Mouse (Mus musculus): ENCODE results near the gene Hectd2. TPM values are rescaled to one million over a fixed set of nuclear protein-coding genes. Genes with fewer than 3 reads are reported as not detected.

The Hectd2 gene
- polyA plus RNA-seq, 1 experiment from 2014 or later, result 6.8 TPM

- Histone ChIP-seq H3K4me2 (ENCODE audit: low read length) (no peak overlapping the region), H3K27me3 (ENCODE audit: control insufficient read depth, insufficient read depth, low read length) (no peaks in the 10 kb centered on the region), H3K9me3 (ENCODE audit: control insufficient read depth, low read length) (no peaks in the 10 kb centered on the region), H3K9ac (ENCODE audit: low read length) (no peak overlapping the region), H3K27ac (replicated peaks in 1 of 2; ENCODE audit: control insufficient read depth in 1 of 2, insufficient read depth in 1 of 2, low read depth in 2 of 2, low read length in 2 of 2) (no peak overlapping the region), H3K36me3 (ENCODE audit: control insufficient read depth, insufficient read depth, low read length) (no peaks in the 10 kb centered on the region; the same call in 1 of the 2 replicates), H3K4me1 (ENCODE audit: control insufficient read depth in 2 of 2, insufficient read depth in 2 of 2, low read length in 2 of 2) (no peaks in the 10 kb centered on the region), H3K4me3 (ENCODE audit: control insufficient read depth in 1 of 2, insufficient read depth in 1 of 2, low read depth in 1 of 2, low read length in 2 of 2) (no peak overlapping the region)
- ATAC-seq (ENCODE audit: insufficient number of reproducible peaks, insufficient read depth, low FRiP score, low read depth), result no peak
- 89% methylated on average over 9 of the region's 9 CpGs for WGBS
Measured at GRCm38 (mm10) chr19:36629394-36629910, 75.0 kb downstream of the Hectd2 start.

- Histone ChIP-seq H3K36me3 (ENCODE audit: control insufficient read depth, insufficient read depth, low read length) (no peaks in the 10 kb centered on the region; the same call in 1 of the 2 replicates), H3K27me3 (ENCODE audit: control insufficient read depth, insufficient read depth, low read length) (no peaks in the 10 kb centered on the region), H3K9ac (ENCODE audit: low read length) (no peak overlapping the region), H3K4me2 (ENCODE audit: low read length) (no peak overlapping the region), H3K4me1 (ENCODE audit: control insufficient read depth in 2 of 2, insufficient read depth in 2 of 2, low read length in 2 of 2) (no peaks in the 10 kb centered on the region), H3K9me3 (ENCODE audit: control insufficient read depth, low read length) (no peaks in the 10 kb centered on the region), H3K27ac (replicated peaks in 1 of 2; ENCODE audit: control insufficient read depth in 1 of 2, insufficient read depth in 1 of 2, low read depth in 2 of 2, low read length in 2 of 2) (no peak overlapping the region), H3K4me3 (ENCODE audit: control insufficient read depth in 1 of 2, insufficient read depth in 1 of 2, low read depth in 1 of 2, low read length in 2 of 2) (no peak overlapping the region)
- WGBS, result 87% methylated on average over 5 of the region's 5 CpGs
- ATAC-seq (ENCODE audit: insufficient number of reproducible peaks, insufficient read depth, low FRiP score, low read depth), result no peak
Measured at GRCm38 (mm10) chr19:36630361-36630760, 75.9 kb downstream of the Hectd2 start.

DNA sequence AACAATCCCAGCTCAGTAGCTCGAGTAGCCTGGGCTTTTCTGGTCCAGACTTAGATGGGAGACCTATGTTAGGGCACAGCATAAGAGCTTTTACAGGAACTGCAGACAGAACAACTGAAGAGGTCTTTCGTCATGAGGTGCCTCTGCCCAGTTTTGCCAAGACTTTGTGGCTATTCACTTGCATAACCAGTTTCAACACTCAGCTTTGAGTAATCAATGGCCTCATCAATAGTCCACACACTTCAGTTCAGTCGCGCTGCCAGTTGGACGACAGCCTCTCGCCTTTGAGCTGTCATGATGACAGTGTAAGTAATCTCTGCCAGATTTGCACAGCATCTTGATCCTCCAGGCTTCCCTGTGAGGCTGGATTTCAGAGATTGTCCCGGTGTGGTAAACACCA lies 80.3 kb downstream of the Hectd2 start:
- no peak overlapping the region for H3K4me2 ChIP-seq (ENCODE audit: low read length)
- H3K4me3 ChIP-seq (ENCODE audit: control insufficient read depth in 1 of 2, insufficient read depth in 1 of 2, low read depth in 1 of 2, low read length in 2 of 2), result no peak overlapping the region
- peaks cover 0 to 7% of the 10 kb centered on the region in 2 experiments; a peak in 2 of 4 replicates for H3K4me1 ChIP-seq (ENCODE audit: control insufficient read depth in 2 of 2, insufficient read depth in 2 of 2, low read length in 2 of 2)
- no peak overlapping the region for H3K9ac ChIP-seq (ENCODE audit: low read length)
- no peak overlapping the region for H3K27ac ChIP-seq (replicated peaks in 1 of 2; ENCODE audit: control insufficient read depth in 1 of 2, insufficient read depth in 1 of 2, low read depth in 2 of 2, low read length in 2 of 2)
- 88% methylated on average over 7 of the region's 7 CpGs for WGBS
- ATAC-seq (ENCODE audit: insufficient number of reproducible peaks, insufficient read depth, low FRiP score, low read depth), result no peak
- H3K9me3 ChIP-seq (ENCODE audit: control insufficient read depth, low read length), result no peaks in the 10 kb centered on the region
- no peaks in the 10 kb centered on the region; the same call in 1 of the 2 replicates for H3K36me3 ChIP-seq (ENCODE audit: control insufficient read depth, insufficient read depth, low read length)
- H3K27me3 ChIP-seq (ENCODE audit: control insufficient read depth, insufficient read depth, low read length), result no peaks in the 10 kb centered on the region

DNA sequence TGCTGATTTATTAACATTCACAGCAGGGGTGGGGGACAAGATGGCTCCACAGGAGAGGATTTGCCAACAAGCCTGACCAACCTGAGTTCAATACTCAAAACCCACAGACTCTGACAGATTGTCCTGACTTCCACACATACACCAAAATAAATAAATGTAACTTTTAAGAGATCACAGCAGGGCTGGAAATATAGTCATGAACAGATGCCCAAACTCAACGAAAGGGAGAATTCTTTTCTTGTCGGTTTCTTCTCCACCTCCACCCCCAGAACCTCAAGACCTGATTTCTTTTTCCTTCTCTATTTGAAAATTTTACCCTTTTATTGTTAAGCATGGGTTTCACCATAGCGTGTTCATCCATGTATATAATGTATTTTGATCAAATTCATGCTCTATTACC lies 82.8 kb downstream of the Hectd2 start:
- no peak for ATAC-seq (ENCODE audit: insufficient number of reproducible peaks, insufficient read depth, low FRiP score, low read depth)

GRCm38 (mm10) chr19:36637948-36638587 lies 83.6 kb downstream of the Hectd2 start:
- Histone ChIP-seq H3K9me3 (ENCODE audit: control insufficient read depth, low read length) (peaks cover 8% of the 10 kb centered on the region), H3K4me1 (ENCODE audit: control insufficient read depth in 2 of 2, insufficient read depth in 2 of 2, low read length in 2 of 2) (peaks cover 0 to 15% of the 10 kb centered on the region in 2 experiments; a peak in 2 of 4 replicates), H3K4me3 (ENCODE audit: control insufficient read depth in 1 of 2, insufficient read depth in 1 of 2, low read depth in 1 of 2, low read length in 2 of 2) (no peak overlapping the region), H3K27me3 (ENCODE audit: control insufficient read depth, insufficient read depth, low read length) (no peaks in the 10 kb centered on the region), H3K36me3 (ENCODE audit: control insufficient read depth, insufficient read depth, low read length) (peaks cover 10% of the 10 kb centered on the region; the same call in 1 of the 2 replicates), H3K4me2 (ENCODE audit: low read length) (no peak overlapping the region), H3K27ac (replicated peaks in 1 of 2; ENCODE audit: control insufficient read depth in 1 of 2, insufficient read depth in 1 of 2, low read depth in 2 of 2, low read length in 2 of 2) (no peak overlapping the region), H3K9ac (ENCODE audit: low read length) (no peak overlapping the region)
- no peak for ATAC-seq (ENCODE audit: insufficient number of reproducible peaks, insufficient read depth, low FRiP score, low read depth)
- WGBS, result 78% methylated on average over 7 of the region's 7 CpGs

More for the DNA sequence above, 82.8 kb downstream of the Hectd2 start:
- Histone ChIP-seq H3K4me2 (ENCODE audit: low read length) (no peak overlapping the region), H3K4me3 (ENCODE audit: control insufficient read depth in 1 of 2, insufficient read depth in 1 of 2, low read depth in 1 of 2, low read length in 2 of 2) (no peak overlapping the region), H3K36me3 (ENCODE audit: control insufficient read depth, insufficient read depth, low read length) (0 out of 2 replicates have a peak, but pooled peaks cover 3% of the 10 kb centered on the region), H3K4me1 (ENCODE audit: control insufficient read depth in 2 of 2, insufficient read depth in 2 of 2, low read length in 2 of 2) (peaks cover 0 to 15% of the 10 kb centered on the region in 2 experiments; a peak in 2 of 4 replicates), H3K27me3 (ENCODE audit: control insufficient read depth, insufficient read depth, low read length) (no peaks in the 10 kb centered on the region), H3K9ac (ENCODE audit: low read length) (no peak overlapping the region), H3K9me3 (ENCODE audit: control insufficient read depth, low read length) (peaks cover 3% of the 10 kb centered on the region), H3K27ac (replicated peaks in 1 of 2; ENCODE audit: control insufficient read depth in 1 of 2, insufficient read depth in 1 of 2, low read depth in 2 of 2, low read length in 2 of 2) (no peak overlapping the region)
- 86% methylated on average over 3 of the region's 3 CpGs for WGBS

DNA sequence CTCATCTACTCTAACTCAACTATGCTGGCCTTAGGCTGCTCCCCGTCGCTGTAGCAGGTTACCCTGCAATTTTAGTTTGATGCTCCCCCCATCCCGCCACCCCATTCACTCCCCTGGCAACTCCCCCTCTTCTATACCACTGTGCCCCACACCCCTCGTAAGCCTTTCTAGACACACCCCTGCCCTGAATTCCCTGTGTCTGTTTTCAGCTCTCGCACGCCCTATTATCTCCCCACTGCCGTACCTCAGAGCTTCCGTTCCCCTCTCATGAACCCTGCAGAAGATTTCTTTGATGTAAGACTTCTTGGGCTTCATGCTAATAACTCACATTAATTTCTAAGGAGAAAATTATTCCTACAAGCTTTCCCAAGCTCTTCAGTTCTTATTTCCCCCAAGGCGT lies 84.6 kb downstream of the Hectd2 start:
- peaks cover 10% of the 10 kb centered on the region; the same call in 1 of the 2 replicates for H3K36me3 ChIP-seq (ENCODE audit: control insufficient read depth, insufficient read depth, low read length)
- WGBS, result 73% methylated on average over 9 of the region's 9 CpGs
- no peak overlapping the region for H3K4me3 ChIP-seq (ENCODE audit: control insufficient read depth in 1 of 2, insufficient read depth in 1 of 2, low read depth in 1 of 2, low read length in 2 of 2)
- H3K27me3 ChIP-seq (ENCODE audit: control insufficient read depth, insufficient read depth, low read length), result no peaks in the 10 kb centered on the region
- peaks cover 0 to 15% of the 10 kb centered on the region in 2 experiments; a peak in 2 of 4 replicates for H3K4me1 ChIP-seq (ENCODE audit: control insufficient read depth in 2 of 2, insufficient read depth in 2 of 2, low read length in 2 of 2)
- peaks cover 8% of the 10 kb centered on the region for H3K9me3 ChIP-seq (ENCODE audit: control insufficient read depth, low read length)
- no peak for ATAC-seq (ENCODE audit: insufficient number of reproducible peaks, insufficient read depth, low FRiP score, low read depth)
- H3K27ac ChIP-seq (replicated peaks in 1 of 2; ENCODE audit: control insufficient read depth in 1 of 2, insufficient read depth in 1 of 2, low read depth in 2 of 2, low read length in 2 of 2), result no peak overlapping the region
- no peak overlapping the region for H3K9ac ChIP-seq (ENCODE audit: low read length)
- no peak overlapping the region for H3K4me2 ChIP-seq (ENCODE audit: low read length)

- Histone ChIP-seq H3K4me3 (ENCODE audit: control insufficient read depth in 1 of 2, insufficient read depth in 1 of 2, low read depth in 1 of 2, low read length in 2 of 2) (no peak overlapping the region), H3K9ac (ENCODE audit: low read length) (no peak overlapping the region), H3K9me3 (ENCODE audit: control insufficient read depth, low read length) (peaks cover 8% of the 10 kb centered on the region), H3K4me2 (ENCODE audit: low read length) (no peak overlapping the region), H3K36me3 (ENCODE audit: control insufficient read depth, insufficient read depth, low read length) (peaks cover 10% of the 10 kb centered on the region; the same call in 1 of the 2 replicates), H3K27me3 (ENCODE audit: control insufficient read depth, insufficient read depth, low read length) (no peaks in the 10 kb centered on the region), H3K27ac (replicated peaks in 1 of 2; ENCODE audit: control insufficient read depth in 1 of 2, insufficient read depth in 1 of 2, low read depth in 2 of 2, low read length in 2 of 2) (no peak overlapping the region), H3K4me1 (ENCODE audit: control insufficient read depth in 2 of 2, insufficient read depth in 2 of 2, low read length in 2 of 2) (peaks cover 0 to 11% of the 10 kb centered on the region in 2 experiments; a peak in 1 of 4 replicates)
- WGBS, result 67% methylated on average over 3 of the region's 3 CpGs
- ATAC-seq (ENCODE audit: insufficient number of reproducible peaks, insufficient read depth, low FRiP score, low read depth), result no peak
Measured at GRCm38 (mm10) chr19:36641128-36641527, 86.7 kb downstream of the Hectd2 start.
